Mouse (Mus musculus): ENCODE data around the gene Mfsd11. TPM values are rescaled to one million over a fixed set of nuclear protein-coding genes. Genes with fewer than 3 reads are reported as not detected.

Gene Mfsd11
- polyA plus RNA-seq, 1 experiment from 2014 or later = 44.8 TPM

DNA sequence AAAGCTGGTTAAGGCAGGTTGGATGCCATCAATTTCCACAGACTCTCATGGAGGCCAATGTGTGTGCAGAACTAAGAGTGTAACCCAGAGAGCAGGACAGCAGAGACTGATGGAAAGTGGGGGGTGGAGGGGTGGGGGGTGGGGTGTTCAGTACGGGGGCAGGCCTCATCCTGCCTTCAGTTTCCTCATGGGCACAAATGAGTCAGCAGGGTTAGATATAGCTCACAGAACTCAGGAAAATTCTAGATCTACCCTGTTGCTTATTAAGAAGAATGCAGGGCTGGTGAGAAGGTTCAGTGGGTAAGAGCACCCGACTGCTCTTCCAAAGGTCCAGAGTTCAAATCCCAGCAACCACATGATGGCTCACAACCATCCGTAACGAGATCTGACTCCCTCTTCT is 17.4 kb downstream of the Mfsd11 start:
- peak overlapping the region; percentile 70 for H3K27ac ChIP-seq (replicated peaks)
- no peak for ATAC-seq (ENCODE audit: insufficient number of reproducible peaks, low FRiP score, low TSS enrichment, low read depth)
- no peak overlapping the region for H3K4me3 ChIP-seq (replicated peaks)
- H3K9ac ChIP-seq = no peak overlapping the region
- H3K9me3 ChIP-seq (replicated peaks) = no peaks in the 10 kb centered on the region
- 61% methylated on average over 4 of the region's 4 CpGs for WGBS
- no peaks in the 10 kb centered on the region for H3K27me3 ChIP-seq
- H3K4me2 ChIP-seq (replicated peaks) = no peak overlapping the region
- H3K36me3 ChIP-seq = peaks cover 71% of the 10 kb centered on the region
- H3K4me1 ChIP-seq = peaks cover 16% of the 10 kb centered on the region

DNA sequence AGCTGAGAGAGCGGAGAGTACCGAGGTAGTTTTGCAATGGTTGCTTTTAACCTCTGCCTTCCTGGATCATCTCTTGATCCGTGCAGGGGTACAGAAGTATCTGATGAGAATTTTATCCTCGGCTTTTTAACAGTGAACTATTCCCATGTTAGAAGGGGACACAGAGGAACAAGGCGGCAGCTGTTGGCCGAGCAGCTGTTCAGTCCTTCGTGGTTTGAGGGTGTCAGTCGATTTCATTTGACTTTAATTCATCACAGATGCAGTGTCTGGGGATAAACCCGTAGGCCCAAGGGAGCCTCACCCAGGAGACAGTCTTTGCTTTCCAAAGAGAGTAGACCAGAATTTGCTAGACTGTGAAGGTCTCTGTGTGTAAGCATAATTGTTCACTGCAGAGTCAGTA is 19.3 kb downstream of the Mfsd11 start:
- Histone ChIP-seq H3K4me1 (peaks cover 17% of the 10 kb centered on the region), H3K9me3 (replicated peaks) (no peaks in the 10 kb centered on the region), H3K4me3 (replicated peaks) (no peak overlapping the region), H3K36me3 (peaks cover 53% of the 10 kb centered on the region), H3K9ac (no peak overlapping the region), H3K27ac (replicated peaks) (0 out of 2 replicates have a peak overlapping the region, but pooled peaks have one; percentile 22), H3K27me3 (no peaks in the 10 kb centered on the region), H3K4me2 (replicated peaks) (no peak overlapping the region)
- WGBS = 64% methylated on average over 9 of the region's 9 CpGs
- ATAC-seq (ENCODE audit: insufficient number of reproducible peaks, low FRiP score, low TSS enrichment, low read depth) = no peak

DNA sequence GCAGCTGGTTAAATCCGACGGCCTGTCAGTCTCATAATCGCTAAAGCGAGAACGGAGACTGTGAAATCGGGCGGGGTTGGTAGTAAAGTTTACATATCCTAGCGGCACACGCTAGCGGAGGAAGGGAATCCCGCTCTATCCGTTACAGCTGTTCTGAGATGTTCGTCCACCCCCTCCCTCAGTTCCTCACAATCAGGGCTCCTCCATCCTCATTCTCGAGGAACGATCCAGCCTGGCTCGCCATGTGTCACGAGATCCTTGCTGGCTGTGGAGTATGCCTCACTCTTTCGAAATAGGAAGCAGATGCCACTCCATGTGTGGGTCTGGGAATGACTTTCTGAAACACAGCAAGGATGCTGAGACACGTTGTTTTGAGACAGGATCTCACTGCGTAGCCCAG is 21.7 kb downstream of the Mfsd11 start:
- Histone ChIP-seq H3K27ac (replicated peaks) (peak overlapping the region; percentile 65), H3K9me3 (replicated peaks) (no peaks in the 10 kb centered on the region), H3K4me1 (peaks cover 17% of the 10 kb centered on the region), H3K4me2 (replicated peaks) (no peak overlapping the region), H3K36me3 (peaks cover 38% of the 10 kb centered on the region), H3K27me3 (no peaks in the 10 kb centered on the region), H3K4me3 (replicated peaks) (no peak overlapping the region), H3K9ac (no peak overlapping the region)
- WGBS = 44% methylated on average over 20 of the region's 20 CpGs
- peak; percentile 68 for ATAC-seq (ENCODE audit: insufficient number of reproducible peaks, low FRiP score, low TSS enrichment, low read depth)

DNA sequence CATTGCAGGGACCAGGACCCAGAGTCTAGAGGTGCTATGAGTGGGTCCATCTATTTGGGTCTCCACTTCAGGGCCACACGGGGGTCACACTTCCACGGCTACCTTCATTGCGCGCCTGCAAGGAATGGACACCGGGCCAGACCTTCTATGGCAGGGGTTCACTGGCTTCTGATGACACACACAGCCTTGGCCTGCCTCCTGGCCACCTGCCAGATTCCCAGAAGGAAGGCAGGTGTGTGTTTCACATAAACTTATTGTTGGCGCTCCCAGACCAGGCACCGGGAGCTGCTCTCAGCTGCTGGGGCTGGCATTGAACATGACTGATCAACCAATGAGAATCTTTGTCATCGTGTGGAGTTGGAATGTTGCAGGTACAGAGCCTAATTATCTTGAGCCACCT is 26.2 kb downstream of the Mfsd11 start:
- H3K36me3 ChIP-seq = peaks cover 13% of the 10 kb centered on the region
- ATAC-seq (ENCODE audit: insufficient number of reproducible peaks, low FRiP score, low TSS enrichment, low read depth) = no peak
- peaks cover 9% of the 10 kb centered on the region for H3K4me1 ChIP-seq
- H3K9me3 ChIP-seq (replicated peaks) = no peaks in the 10 kb centered on the region
- H3K4me3 ChIP-seq (replicated peaks) = no peak overlapping the region
- 81% methylated on average over 8 of the region's 8 CpGs for WGBS
- no peak overlapping the region for H3K9ac ChIP-seq
- H3K4me2 ChIP-seq (replicated peaks) = no peak overlapping the region
- no peaks in the 10 kb centered on the region for H3K27me3 ChIP-seq
- no peak overlapping the region for H3K27ac ChIP-seq (replicated peaks)

DNA sequence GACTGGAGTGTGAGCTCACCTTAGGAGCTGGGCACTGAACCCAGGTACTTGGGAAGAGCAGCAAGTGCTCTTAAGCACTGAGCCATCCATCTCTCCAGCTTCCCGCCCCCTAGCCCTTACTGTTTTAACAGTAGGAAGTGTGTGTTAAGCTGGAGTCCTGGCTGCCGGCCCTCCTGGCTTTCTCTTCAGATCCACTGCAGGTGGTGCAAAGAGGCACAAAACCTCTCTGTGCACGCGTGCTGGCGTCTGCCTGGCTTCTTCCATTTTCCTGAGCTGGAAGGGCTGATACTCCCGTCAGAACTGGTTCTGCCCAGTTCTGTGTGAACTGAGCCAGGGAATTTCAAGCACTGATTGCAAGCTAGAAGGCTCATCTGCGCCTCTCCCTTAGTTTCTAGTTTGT is 28.6 kb downstream of the Mfsd11 start:
- no peak overlapping the region for H3K27ac ChIP-seq (replicated peaks)
- no peak overlapping the region for H3K4me3 ChIP-seq (replicated peaks)
- H3K36me3 ChIP-seq = no peaks in the 10 kb centered on the region; the same call in 1 of the 2 replicates
- H3K27me3 ChIP-seq = peaks cover 7% of the 10 kb centered on the region; the same call in 1 of the 2 replicates
- no peaks in the 10 kb centered on the region for H3K9me3 ChIP-seq (replicated peaks)
- no peak overlapping the region for H3K9ac ChIP-seq
- no peak for ATAC-seq (ENCODE audit: insufficient number of reproducible peaks, low FRiP score, low TSS enrichment, low read depth)
- H3K4me1 ChIP-seq = peaks cover 5% of the 10 kb centered on the region
- 58% methylated on average over 7 of the region's 7 CpGs for WGBS
- no peak overlapping the region for H3K4me2 ChIP-seq (replicated peaks)

DNA sequence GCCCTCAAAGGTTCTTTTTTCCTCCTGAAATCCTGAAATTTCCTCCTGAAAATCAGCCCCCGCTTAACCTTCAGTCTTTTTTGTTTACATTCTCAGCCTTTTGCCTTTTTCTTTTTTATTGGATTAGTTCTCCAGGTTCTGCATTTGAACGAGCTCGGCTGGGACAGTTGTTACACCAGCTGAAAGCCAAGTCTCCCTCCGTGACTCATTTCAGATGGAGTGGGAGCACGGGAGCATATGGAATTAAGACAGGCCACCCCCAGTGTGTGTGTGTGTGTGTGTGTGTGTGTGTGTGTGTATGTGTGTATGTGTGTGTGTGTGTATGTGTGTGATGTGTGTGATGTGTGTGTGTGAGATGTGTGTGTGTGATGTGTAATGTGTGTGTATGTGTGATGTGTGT is 29.2 kb downstream of the Mfsd11 start:
- no peak overlapping the region for H3K4me2 ChIP-seq (replicated peaks)
- H3K9ac ChIP-seq = no peak overlapping the region
- WGBS = 39% methylated on average over 5 of the region's 5 CpGs
- H3K9me3 ChIP-seq (replicated peaks) = no peaks in the 10 kb centered on the region
- peaks cover 9% of the 10 kb centered on the region for H3K4me1 ChIP-seq
- peaks cover 7% of the 10 kb centered on the region; the same call in 1 of the 2 replicates for H3K27me3 ChIP-seq
- no peak for ATAC-seq (ENCODE audit: insufficient number of reproducible peaks, low FRiP score, low TSS enrichment, low read depth)
- no peak overlapping the region for H3K27ac ChIP-seq (replicated peaks)
- no peak overlapping the region for H3K4me3 ChIP-seq (replicated peaks)
- no peaks in the 10 kb centered on the region for H3K36me3 ChIP-seq

DNA sequence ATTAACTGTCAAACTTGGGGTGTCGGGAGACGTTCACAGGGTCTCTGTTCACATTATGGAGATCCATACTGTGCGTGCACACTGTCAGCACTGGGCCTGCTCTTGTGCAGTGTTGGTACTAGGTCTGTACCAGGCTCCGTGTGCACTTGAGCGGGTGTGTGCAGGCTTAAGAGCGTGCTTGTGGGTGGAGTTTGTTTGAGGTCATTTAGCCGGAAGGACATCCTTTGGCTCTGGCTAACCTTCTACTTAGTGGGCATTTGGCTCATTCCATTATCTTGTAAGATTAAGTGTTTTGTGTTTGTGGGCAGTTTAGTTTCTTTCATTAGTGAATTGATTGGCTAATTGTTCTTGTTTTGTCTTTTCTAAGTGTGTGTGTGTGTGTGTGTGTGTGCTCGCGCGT is 30.2 kb downstream of the Mfsd11 start:
- no peaks in the 10 kb centered on the region for H3K36me3 ChIP-seq
- whole genome bisulfite sequencing = 86% methylated on average over 10 of the region's 10 CpGs
- H3K4me1 ChIP-seq = peaks cover 9% of the 10 kb centered on the region
- H3K27ac ChIP-seq (replicated peaks) = no peak overlapping the region
- no peak overlapping the region for H3K4me3 ChIP-seq (replicated peaks)
- peaks cover 7% of the 10 kb centered on the region; the same call in 1 of the 2 replicates for H3K27me3 ChIP-seq
- no peak for ATAC-seq (ENCODE audit: insufficient number of reproducible peaks, low FRiP score, low TSS enrichment, low read depth)
- H3K9me3 ChIP-seq (replicated peaks) = no peaks in the 10 kb centered on the region
- no peak overlapping the region for H3K9ac ChIP-seq
- no peak overlapping the region for H3K4me2 ChIP-seq (replicated peaks)

DNA sequence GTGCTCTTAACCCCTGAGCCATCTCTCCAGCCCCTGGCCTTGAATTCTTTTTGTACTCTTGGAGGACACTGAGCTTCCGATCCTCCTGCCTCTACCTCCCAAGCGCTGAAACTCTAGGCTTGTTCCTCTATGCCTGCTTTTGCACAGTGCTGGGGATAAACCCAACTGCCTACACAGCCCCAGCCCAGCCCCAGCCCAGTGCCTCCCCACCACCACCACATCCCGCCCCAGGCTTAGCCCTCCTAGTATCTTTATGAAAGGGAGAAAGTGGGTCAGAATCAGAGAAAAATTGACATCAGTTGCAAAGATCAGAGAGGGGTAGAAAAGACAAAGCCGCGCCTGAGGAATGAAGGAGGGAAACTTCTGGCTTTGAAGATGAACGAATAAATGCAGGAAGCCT is 31.8 kb downstream of the Mfsd11 start:
- peaks cover 9% of the 10 kb centered on the region for H3K4me1 ChIP-seq
- H3K27ac ChIP-seq (replicated peaks) = no peak overlapping the region
- 81% methylated on average over 6 of the region's 6 CpGs for WGBS
- no peaks in the 10 kb centered on the region for H3K9me3 ChIP-seq (replicated peaks)
- peaks cover 7% of the 10 kb centered on the region; the same call in 1 of the 2 replicates for H3K27me3 ChIP-seq
- H3K4me3 ChIP-seq (replicated peaks) = no peak overlapping the region
- H3K4me2 ChIP-seq (replicated peaks) = no peak overlapping the region
- no peak for ATAC-seq (ENCODE audit: insufficient number of reproducible peaks, low FRiP score, low TSS enrichment, low read depth)
- H3K9ac ChIP-seq = no peak overlapping the region
- H3K36me3 ChIP-seq = no peaks in the 10 kb centered on the region

DNA sequence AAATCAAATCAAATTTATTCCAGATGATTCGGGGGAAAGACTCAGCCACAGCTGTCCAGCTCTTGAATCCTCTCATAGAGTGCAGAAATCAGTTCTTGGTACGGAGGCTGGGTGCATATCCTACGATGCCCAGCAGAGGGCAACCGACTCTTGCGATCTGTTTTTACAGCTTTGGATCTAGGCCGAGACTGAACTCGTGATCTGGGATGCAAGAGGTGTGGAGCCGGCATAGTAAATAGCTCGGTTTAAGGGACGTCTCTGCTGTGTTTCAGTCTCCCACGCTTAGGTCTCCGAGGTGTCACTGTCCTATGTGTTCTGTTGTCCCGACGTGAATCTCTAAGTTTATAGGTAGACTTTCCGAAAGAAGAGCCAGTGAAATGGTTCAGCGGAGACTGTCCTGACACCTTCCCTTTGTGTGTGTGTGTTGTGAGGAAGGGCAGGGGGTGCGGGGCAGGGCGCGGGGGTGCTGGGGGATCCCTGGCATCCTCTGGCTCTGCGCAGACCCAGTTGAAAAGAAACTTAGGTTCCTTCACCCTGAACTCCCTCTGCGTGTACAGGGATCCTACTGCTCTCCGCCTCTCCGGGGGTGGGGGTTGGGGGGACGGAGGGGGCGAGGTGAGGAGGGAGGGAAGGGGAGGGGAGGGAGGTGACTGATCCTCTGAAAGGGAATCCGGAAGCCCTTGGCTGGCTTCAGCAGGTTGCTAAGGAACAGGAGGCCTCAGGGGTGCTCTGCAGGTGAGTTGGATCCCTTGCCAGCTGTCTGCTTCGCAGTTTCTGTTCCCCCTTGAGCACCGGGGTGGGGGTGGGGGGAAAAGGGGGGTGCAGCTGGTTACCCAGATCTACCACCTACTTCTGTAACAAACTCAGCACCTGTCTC is 33.3 kb downstream of the Mfsd11 start:
- Histone ChIP-seq H3K4me1 (peaks cover 9% of the 10 kb centered on the region), H3K9ac (no peak overlapping the region), H3K4me2 (replicated peaks) (peak overlapping the region; percentile 55), H3K36me3 (no peaks in the 10 kb centered on the region), H3K9me3 (replicated peaks) (no peaks in the 10 kb centered on the region), H3K27me3 (peaks cover 7% of the 10 kb centered on the region; the same call in 1 of the 2 replicates), H3K4me3 (replicated peaks) (peak overlapping the region; percentile 37), H3K27ac (replicated peaks) (0 out of 2 replicates have a peak overlapping the region, but pooled peaks have one; percentile 36)
- WGBS = 2% methylated on average over 28 of the region's 28 CpGs
- ATAC-seq (ENCODE audit: insufficient number of reproducible peaks, low FRiP score, low TSS enrichment, low read depth) = peak; percentile 77

DNA sequence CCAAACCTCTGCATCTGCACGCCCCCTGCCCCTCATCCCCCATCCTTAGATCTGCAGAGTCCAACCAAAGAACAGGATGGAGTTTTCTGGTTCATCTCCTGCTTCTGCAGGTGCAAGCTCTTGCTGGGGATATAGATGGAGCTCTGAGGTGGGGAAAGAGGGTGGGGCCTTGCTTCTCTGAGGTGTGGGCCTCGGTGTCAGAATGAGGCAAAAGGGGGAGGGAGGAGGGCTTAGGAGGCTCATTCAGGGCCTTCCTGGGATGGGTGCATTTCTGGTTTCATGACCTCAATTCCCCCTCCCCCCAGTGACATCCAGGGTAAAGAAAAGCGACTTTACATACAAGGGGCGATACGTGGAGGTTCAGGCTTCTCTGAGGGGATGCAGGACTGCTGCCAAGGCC is 34.9 kb downstream of the Mfsd11 start:
- Histone ChIP-seq H3K9ac (no peak overlapping the region), H3K36me3 (no peaks in the 10 kb centered on the region), H3K27ac (replicated peaks) (no peak overlapping the region), H3K9me3 (replicated peaks) (no peaks in the 10 kb centered on the region), H3K4me1 (peaks cover 9% of the 10 kb centered on the region), H3K4me2 (replicated peaks) (no peak overlapping the region), H3K4me3 (replicated peaks) (no peak overlapping the region), H3K27me3 (peaks cover 7% of the 10 kb centered on the region; the same call in 1 of the 2 replicates)
- ATAC-seq (ENCODE audit: insufficient number of reproducible peaks, low FRiP score, low TSS enrichment, low read depth) = no peak
- 52% methylated on average over 5 of the region's 5 CpGs for WGBS

DNA sequence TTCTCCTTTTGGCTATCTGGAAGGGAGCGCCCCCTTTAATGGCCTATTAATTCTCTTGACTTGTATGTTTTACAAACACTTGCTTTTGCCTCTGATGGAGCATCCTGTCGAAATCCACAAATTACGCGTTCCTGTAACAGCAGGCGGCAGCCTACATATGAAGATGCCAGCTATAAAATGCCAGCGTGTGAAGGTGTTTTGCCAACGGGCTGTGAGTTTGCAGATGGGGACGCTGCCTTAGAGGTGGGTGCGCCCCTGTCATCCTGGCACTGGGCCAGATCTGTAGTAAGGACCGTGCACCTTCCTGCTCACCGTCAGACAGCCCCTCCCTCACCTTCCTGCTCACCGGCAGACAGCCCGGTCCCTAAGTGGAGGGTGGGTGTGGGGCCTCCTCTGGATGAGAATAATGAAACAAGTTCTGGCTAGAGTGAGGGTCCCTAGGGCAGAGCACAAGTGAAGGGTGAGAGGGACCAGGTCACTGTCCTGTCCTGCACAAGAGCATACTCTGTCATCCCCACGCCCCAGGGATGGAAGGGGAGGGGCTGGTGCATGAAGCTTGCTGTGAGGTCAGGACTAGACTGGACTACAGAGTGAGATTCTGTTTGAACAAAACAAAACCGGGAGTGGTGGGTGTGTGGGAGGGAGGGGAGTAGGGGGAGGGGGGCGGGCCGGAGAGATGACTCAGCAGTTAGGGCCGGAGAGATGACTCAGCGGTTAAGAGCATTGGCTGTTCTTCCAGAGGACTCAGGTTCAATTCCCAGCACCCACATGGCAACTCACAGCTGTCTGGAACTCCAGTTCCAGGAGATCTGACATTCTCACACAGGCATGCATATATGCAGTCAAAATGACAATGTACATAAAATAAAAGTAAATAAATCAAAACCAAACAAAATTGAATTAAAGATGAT is 41.5 kb downstream of the Mfsd11 start:
- Histone ChIP-seq H3K36me3 (no peaks in the 10 kb centered on the region), H3K27me3 (no peaks in the 10 kb centered on the region), H3K4me1 (0 out of 2 replicates have a peak, but pooled peaks cover 5% of the 10 kb centered on the region), H3K27ac (replicated peaks) (no peak overlapping the region), H3K9me3 (replicated peaks) (no peaks in the 10 kb centered on the region), H3K4me2 (replicated peaks) (no peak overlapping the region), H3K9ac (no peak overlapping the region), H3K4me3 (replicated peaks) (no peak overlapping the region)
- no peak for ATAC-seq (ENCODE audit: insufficient number of reproducible peaks, low FRiP score, low TSS enrichment, low read depth)
- 63% methylated on average over 19 of the region's 19 CpGs for WGBS

Measured in embryonic facial prominence, embryonic 15.5 days (tissue).